Mouse (Mus musculus): ENCODE results near the gene Myo5c.

- TF ChIP-seq CTCF (IDR thresholded peaks at IDR 0.05; ENCODE audit: insufficient read depth, low read length) (no peak), POLR2A (IDR thresholded peaks at IDR 0.05; ENCODE audit: borderline replicate concordance, extremely low read depth, low read depth, low read length) (no peak)
These were observed 22.6 kb upstream of the Myo5c start for GRCm38 (mm10) chr9:75209246-75209645.
